Mouse (Mus musculus): ENCODE results near the gene Det1.

- TF ChIP-seq GATA1 (IDR thresholded peaks at IDR 0.05; ENCODE audit: low read length) (no peak), TAL1 (IDR thresholded peaks at IDR 0.05; ENCODE audit: low read length) (no peak)
Measured at GRCm38 (mm10) chr7:78787793-78788380, 59.2 kb downstream of the Det1 start.

Measured in erythroblast, embryonic 14.5 days (primary cell).